Mouse (Mus musculus) T-helper 17 cell (primary cell): ENCODE measurements at regions not wholly inside any gene's neighbourhood (a gene's known extent, or its start where the extent isn't known, plus 50 kb on each side); places are given as distances from the start of the nearest gene placed in this dataset.

Source experiments
- in situ Hi-C, 2 experiments: fragments of 300-600 bp; cut with MboI, MseI; formaldehyde crosslinking; loops; 1 replicate in 1 of 2; 2 replicates in 1 of 2; pipeline ENCODE4 v1.15.1; 2025; ENCODE audit warnings: high pct_unique_total_duplicates in 2 of 2

- in situ Hi-C loops: loop anchor here in 1 of 2 experiments (10.0 kb wide), 1 partner anchor 603 kb away; no protein-coding TSS in a partner anchor
Observed at GRCm38 (mm10) chr10:60937517-60937866, 106.1 kb upstream of the Unc5b start.

GRCm38 (mm10) chr10:60936659-60937516, 105.5 kb upstream of the Unc5b start:
- in situ Hi-C loops: loop anchor here in 1 of 2 experiments (10.0 kb wide), 1 partner anchor 602 kb away; no protein-coding TSS in a partner anchor

- in situ Hi-C loops: loop anchor here in 1 of 2 experiments (10.0 kb wide), 1 partner anchor 600 kb away; no protein-coding TSS in a partner anchor
Observed at GRCm38 (mm10) chr10:60934297-60935286, 103.2 kb upstream of the Unc5b start.

GRCm38 (mm10) chr10:60933891-60934290, 102.5 kb upstream of the Unc5b start:
- in situ Hi-C loops: loop anchor here in 1 of 2 experiments (10.0 kb wide), 1 partner anchor 599 kb away; no protein-coding TSS in a partner anchor

GRCm38 (mm10) chr10:60932855-60933254, 101.5 kb upstream of the Unc5b start:
- in situ Hi-C loops: loop anchor here in 1 of 2 experiments (10.0 kb wide), 1 partner anchor 598 kb away; no protein-coding TSS in a partner anchor

GRCm38 (mm10) chr10:60931891-60932378, 100.6 kb upstream of the Unc5b start:
- in situ Hi-C loops: loop anchor here in 1 of 2 experiments (10.0 kb wide), 1 partner anchor 597 kb away; no protein-coding TSS in a partner anchor

- in situ Hi-C loops: no loop called here
Observed at GRCm38 (mm10) chr10:60928646-60929045, 97.3 kb upstream of the Unc5b start.

- in situ Hi-C loops: no loop called here
Observed at GRCm38 (mm10) chr10:60928164-60928563, 96.8 kb upstream of the Unc5b start.

GRCm38 (mm10) chr10:60926632-60927031, 95.3 kb upstream of the Unc5b start:
- in situ Hi-C loops: no loop called here

GRCm38 (mm10) chr10:60925644-60926043, 94.3 kb upstream of the Unc5b start:
- in situ Hi-C loops: no loop called here

GRCm38 (mm10) chr10:60925198-60925597, 93.8 kb upstream of the Unc5b start:
- in situ Hi-C loops: no loop called here

- in situ Hi-C loops: no loop called here
Observed at GRCm38 (mm10) chr10:60923806-60924205, 92.4 kb upstream of the Unc5b start.

GRCm38 (mm10) chr10:60920621-60921020, 89.2 kb upstream of the Unc5b start:
- in situ Hi-C loops: no loop called here

- in situ Hi-C loops: no loop called here
Observed at GRCm38 (mm10) chr10:60918020-60918419, 86.6 kb upstream of the Unc5b start.

- in situ Hi-C loops: no loop called here
Observed at GRCm38 (mm10) chr10:60914391-60914790, 83.0 kb upstream of the Unc5b start.

- in situ Hi-C loops: no loop called here
Observed at GRCm38 (mm10) chr10:60913456-60913900, 82.1 kb upstream of the Unc5b start.

- in situ Hi-C loops: no loop called here
Observed at GRCm38 (mm10) chr10:60904351-60904750, 73.0 kb upstream of the Unc5b start.

- in situ Hi-C loops: no loop called here
Observed at GRCm38 (mm10) chr10:60900992-60901391, 69.6 kb upstream of the Unc5b start.

GRCm38 (mm10) chr10:60893810-60894147, 62.4 kb upstream of the Unc5b start:
- in situ Hi-C loops: no loop called here

- in situ Hi-C loops: no loop called here
Observed at GRCm38 (mm10) chr10:60893130-60893809, 61.9 kb upstream of the Unc5b start.

GRCm38 (mm10) chr10:60892730-60893129, 61.3 kb upstream of the Unc5b start:
- in situ Hi-C loops: no loop called here
